Mouse (Mus musculus): ENCODE results near the gene Rps21.
"Not testable (repeated sequence)": the region's sequence is repeated elsewhere in the genome, so short reads cannot be mapped to it uniquely, and the experiment has no call there.

Gene Rps21

DNA sequence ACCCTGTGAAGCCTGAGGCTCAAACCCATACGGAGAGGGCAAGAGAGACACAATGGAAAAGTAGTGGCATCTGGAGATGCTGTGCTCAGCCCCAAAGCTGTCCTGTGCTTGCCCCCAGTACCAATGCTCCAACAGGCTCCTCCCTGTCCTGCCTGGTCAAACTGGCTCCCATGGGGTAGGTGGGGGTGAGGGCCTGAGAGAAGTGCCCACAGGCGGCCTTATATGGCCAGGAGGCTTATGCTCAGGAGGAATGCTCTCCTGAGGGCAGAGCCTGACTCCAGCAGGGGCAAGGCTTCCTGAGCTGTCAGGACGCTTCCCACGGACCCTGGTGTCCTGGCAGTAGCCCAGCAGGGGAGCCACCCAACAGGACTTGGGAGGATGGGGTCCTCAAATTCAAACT is 26.7 kb upstream of the Rps21 start:
- no peak for DNase-seq (ENCODE audit: low spot score)

GRCm38 (mm10) chr2:180233101-180233904 is 23.9 kb upstream of the Rps21 start:
- no peak for DNase-seq (ENCODE audit: low spot score)

DNA sequence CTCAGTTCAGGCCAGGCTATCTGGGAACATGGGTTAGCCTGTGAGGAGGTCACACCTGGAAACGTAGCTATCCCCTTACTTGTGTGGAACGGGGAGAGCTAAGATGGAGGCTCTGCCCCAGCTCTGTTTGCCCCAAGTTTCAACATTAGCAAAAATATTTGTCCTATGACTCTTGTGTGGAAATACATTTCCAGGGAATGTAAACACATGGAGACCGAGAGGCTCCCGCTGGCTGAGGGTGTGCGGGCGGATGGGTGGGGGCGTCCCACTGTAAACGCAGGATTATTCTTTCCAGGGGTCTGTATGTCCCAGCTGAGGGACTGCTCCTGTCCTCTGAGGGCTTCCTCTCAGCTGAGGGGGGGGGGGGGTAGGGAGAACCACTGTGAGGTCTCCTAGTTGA is 22.8 kb upstream of the Rps21 start:
- no peak for DNase-seq (ENCODE audit: low spot score)

GRCm38 (mm10) chr2:180234980-180235379 is 22.2 kb upstream of the Rps21 start:
- no peak for DNase-seq (ENCODE audit: low spot score)

DNA sequence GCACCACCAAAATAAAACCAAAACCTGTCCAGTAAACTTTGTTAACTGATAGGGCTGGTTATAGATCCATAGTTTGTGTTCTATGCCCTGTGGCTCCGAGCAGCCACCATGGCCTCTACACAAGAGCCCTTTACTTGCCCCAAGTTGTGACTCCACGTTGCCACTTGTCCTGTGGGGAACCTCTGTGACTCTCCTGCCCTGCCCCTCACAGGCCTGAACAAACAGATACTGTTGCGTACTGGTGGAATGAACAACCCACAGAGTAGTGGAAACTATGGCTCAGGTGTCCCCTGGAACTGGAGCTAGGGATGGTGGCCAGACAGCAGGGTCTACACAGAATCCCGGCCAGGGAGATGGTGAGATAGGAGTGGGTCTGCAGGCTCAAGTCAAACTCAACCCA is 21.4 kb upstream of the Rps21 start:
- no peak for DNase-seq (ENCODE audit: low spot score)

DNA sequence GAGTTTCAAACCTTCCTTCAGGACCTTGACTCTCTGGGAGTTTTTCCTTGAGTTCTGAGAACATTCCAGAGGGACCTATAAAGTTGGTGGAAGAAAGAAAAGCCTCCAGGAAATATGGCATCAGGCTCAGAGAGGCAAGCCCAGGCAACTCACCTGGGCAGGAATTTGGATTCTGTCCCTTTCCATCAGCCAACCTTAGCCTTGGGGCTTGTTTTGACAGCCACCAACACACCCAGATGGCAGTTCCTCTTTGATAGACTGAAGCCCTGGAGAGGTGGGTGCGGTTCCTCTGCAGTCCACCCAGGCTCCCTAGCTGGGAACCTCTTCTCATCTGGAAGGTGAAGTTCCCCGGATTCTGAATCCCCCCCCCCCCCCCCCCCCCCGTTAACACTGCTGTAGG is 20.7 kb upstream of the Rps21 start:
- DNase-seq (ENCODE audit: low spot score): no peak

GRCm38 (mm10) chr2:180236930-180237329 is 20.2 kb upstream of the Rps21 start:
- no peak for DNase-seq (ENCODE audit: low spot score)

GRCm38 (mm10) chr2:180237601-180238345 is 19.4 kb upstream of the Rps21 start:
- peak; percentile 41 for DNase-seq (ENCODE audit: low spot score)

GRCm38 (mm10) chr2:180238591-180238990 is 18.6 kb upstream of the Rps21 start:
- no peak for DNase-seq (ENCODE audit: low spot score)

DNA sequence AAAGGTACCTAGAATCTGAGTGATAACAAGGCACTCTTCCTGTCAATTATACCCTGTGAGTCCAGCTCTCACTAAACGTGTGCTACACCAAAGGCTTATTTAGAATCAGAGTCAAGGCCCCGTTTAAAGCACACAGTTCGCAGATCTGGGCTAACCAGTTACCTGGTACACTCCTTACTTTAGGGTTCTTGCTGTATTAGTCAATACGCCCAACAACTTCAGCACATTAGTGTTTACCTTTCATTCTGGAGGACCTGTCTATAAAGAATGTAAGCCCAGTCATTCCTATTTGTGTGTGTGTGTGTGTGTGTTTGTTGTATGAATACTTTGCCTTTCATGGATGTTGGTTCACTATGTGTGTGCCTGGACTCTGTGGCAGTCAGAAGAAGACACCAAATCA is 14.1 kb upstream of the Rps21 start:
- DNase-seq (ENCODE audit: low spot score): no peak

- no peak for DNase-seq (ENCODE audit: low spot score)
These were observed 9.3 kb upstream of the Rps21 start for GRCm38 (mm10) chr2:180247916-180248315.

- no peak for DNase-seq (ENCODE audit: low spot score)
These were observed 8.1 kb upstream of the Rps21 start for GRCm38 (mm10) chr2:180248947-180249660.

DNA sequence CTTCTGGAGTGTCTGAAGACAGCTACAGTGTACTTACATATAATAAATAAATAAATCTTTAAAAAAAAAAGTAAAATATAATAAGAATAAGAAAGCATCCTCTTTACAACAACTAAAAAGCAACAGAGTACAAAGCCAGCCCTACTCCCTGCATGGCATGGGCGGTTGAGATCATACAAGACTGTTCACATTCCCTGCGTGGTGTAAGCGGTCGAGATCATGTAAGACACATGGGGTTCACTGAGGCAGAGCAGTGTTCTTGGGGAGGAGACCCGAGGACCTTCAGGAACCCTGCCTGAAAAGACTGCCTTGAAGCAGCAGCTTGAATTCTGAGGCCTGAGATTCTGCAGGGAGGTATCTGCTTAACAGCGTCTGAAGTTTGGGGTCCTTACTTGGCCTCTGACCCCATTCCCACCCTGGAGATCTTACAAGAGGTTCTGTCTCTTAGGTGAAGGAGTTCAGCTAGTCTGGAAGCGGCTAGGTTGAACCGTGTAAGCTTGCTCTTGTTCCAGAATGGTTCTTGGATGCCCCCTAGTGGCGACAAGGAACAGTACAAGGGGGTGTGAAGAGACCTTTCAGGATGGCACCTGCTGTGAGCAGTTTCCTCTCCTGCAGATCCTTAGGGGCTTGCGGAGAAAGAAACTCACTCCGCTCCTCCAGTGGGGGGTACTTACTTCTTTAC is 6.1 kb upstream of the Rps21 start:
- peak; percentile 92 for DNase-seq (ENCODE audit: low spot score)

DNA sequence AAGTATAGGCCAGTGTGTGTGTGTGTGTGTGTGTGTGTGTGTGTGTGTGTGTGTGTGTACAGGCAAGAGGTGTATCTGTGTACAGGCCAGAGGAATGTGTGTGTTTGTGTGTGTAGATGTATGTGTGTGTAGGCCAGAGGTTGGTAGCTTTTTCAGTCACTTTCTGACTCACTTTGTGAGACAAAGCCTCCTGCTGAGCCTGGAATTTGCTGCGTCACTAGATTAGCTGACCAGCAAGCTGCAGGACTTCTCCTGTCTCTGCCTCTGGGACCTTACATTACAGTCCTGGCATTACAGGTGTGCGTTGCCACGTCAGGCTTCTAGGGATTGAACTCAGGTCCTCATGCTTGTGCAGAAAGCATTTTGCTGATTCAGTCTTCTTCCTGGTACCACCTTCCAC is 5.3 kb upstream of the Rps21 start:
- no peak for DNase-seq (ENCODE audit: low spot score)

- DNase-seq (ENCODE audit: low spot score): no peak
These were observed 2.6 kb upstream of the Rps21 start for GRCm38 (mm10) chr2:180254436-180255209.

DNA sequence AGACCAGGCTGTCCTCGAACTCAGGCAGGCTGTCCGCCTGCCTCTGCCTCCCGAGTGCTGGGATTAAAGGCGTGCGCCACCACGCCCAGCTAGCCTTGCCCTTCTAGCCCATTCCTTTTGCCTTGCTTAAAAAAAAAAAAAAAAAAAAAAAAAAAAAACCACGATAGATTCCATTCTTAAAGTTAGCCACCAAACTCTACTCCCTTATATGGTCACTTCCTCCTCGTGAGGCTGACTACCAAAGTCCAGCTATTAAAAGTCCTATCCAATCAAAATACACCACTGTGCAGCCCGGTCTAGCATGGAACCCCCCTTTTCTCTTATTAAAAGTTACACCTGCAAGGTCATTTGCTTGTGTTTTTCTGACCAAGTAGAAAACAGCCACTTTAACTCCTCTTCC is 1.5 kb upstream of the Rps21 start:
- DNase-seq (ENCODE audit: low spot score): peak; percentile 37

DNA sequence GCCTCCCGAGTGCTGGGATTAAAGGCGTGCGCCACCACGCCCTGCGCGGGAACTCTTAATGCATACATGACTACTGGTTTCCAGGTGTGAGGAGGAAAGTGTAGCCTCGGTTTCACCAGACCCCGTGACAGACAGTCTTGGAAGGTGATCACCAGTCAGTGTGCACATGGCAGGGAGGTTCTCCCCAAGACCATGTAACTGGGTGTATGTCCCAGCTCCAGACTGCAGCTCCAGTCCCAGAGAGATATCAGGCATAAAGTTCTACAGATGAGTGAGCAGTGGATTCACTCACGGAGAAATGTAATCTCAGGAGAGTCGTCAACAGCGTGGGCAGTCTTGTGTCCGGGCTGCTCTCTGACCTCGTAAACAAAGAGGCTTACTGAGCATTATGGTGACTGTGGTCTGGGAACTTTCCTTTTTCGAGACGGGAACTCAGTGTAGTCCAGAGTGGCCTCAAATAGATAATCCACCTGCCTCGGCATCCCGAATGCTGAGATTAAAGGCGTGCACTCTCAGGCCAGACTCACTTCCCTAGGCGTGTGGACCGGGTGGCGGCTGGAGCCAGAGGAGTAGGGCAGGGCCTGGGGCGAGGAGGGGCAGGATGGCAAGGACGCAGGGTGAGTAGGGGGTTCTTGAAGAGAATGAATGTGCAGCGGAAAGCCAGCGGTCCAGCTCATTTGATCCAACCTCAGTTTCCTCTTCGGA is 729 bp upstream of the Rps21 start:
- DNase-seq (ENCODE audit: low spot score): peak; percentile 70

- no peak for DNase-seq (ENCODE audit: low spot score)
These were observed 1.0 kb downstream of the Rps21 start for GRCm38 (mm10) chr2:180257963-180258865.

DNA sequence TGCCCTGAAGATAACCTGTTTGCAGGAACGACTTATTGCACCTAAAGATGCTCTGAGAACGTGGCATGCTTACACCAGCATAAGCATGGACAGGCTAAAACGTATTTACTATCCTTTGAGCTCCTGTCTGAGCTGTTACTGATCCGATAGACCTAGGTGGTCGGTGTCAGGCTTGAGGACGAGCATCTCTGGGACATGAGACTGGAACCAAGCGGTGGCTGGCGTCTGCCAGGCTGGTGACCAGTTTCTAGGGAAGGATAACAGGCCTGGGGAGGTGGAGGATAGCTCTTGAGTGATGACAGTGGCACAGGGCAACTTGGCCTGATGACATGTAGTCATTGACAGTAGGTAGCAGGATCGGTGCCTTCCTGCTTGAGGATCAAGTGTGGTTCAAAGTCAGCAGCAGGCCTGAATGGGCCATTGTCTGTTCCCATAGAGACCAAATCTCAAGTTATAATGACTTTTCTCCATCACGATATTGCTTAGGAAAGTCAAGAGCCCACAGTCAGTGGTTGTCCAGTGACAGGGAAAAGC is 1.8 kb downstream of the Rps21 start:
- not testable (repeated sequence) for DNase-seq (ENCODE audit: low spot score)

Data from adipocyte (in vitro differentiated cells).